Mouse (Mus musculus) forebrain, embryonic 15.5 days (tissue): ENCODE data around the gene Tnfrsf22. TPM values are rescaled to one million over a fixed set of nuclear protein-coding genes. Genes with fewer than 3 reads are reported as not detected.
"Not testable (repeated sequence)": the region's sequence is repeated elsewhere in the genome, so short reads cannot be mapped to it uniquely, and the experiment has no call there.

Source experiments
- ATAC-seq: fragments of 200-750 bp; cut with Nextera tagmentation; replicated peaks from 2 replicates; pipeline ENCODE4 v1.8.0; 2017; ENCODE audit warnings: mild to moderate bottlenecking, moderate TSS enrichment, moderate library complexity
- H3K27ac ChIP-seq: fragments of 300-500 bp; sonication (generic); replicated peaks from 2 replicates; pipeline ENCODE4 v1.5.1; 2015; ENCODE audit warnings: mild to moderate bottlenecking, inconsistent platforms
- H3K27me3 ChIP-seq: fragments of 300-500 bp; sonication (generic); 2 replicates; pipeline ENCODE4 v1.6.1; 2015; ENCODE audit warnings: inconsistent platforms
- H3K36me3 ChIP-seq: fragments of 300-500 bp; sonication (generic); 2 replicates; pipeline ENCODE4 v1.6.1; 2015; ENCODE audit warnings: mild to moderate bottlenecking, inconsistent platforms
- H3K4me1 ChIP-seq: fragments of 300-500 bp; sonication (generic); 2 replicates; pipeline ENCODE4 v1.6.1; 2015; ENCODE audit warnings: inconsistent platforms
- H3K4me2 ChIP-seq: fragments of 300-500 bp; sonication (generic); replicated peaks from 2 replicates; pipeline ENCODE4 v1.6.1; 2015; ENCODE audit warnings: mild to moderate bottlenecking, inconsistent platforms
- H3K4me3 ChIP-seq: fragments of 300-500 bp; sonication (generic); 2 replicates; pipeline ENCODE4 v1.5.1; 2015; ENCODE audit warnings: mild to moderate bottlenecking, inconsistent platforms
- H3K9ac ChIP-seq: fragments of 300-500 bp; sonication (generic); replicated peaks from 2 replicates; pipeline ENCODE4 v1.6.1; 2015; ENCODE audit warnings: mild to moderate bottlenecking, inconsistent platforms
- H3K9me3 ChIP-seq: fragments of 300-500 bp; sonication (generic); 2 replicates; pipeline ENCODE4 v1.6.1; 2016; ENCODE audit warnings: inconsistent platforms
- WGBS: fragments of 180-500 bp; shearing (Covaris S2); methylation state at CpG from one replicate; pipeline ENCODE4 v1.1.7; 2015; ENCODE audit warnings: mixed read lengths; 5-methylcytosine and 5-hydroxymethylcytosine counted together
- polyA plus RNA-seq: library from polyadenylated mRNA; unstranded; fragments of >200 nt; fragmentation: Nextera tagmentation; extraction: Ambion mirVana; gene quantifications from 2 replicates; pipeline ENCODE4 v1.2.1, GENCODE M21; 2015

Tnfrsf22 gene
- polyA plus RNA-seq, result 4.0 and 5.3 TPM in 2 replicates

DNA sequence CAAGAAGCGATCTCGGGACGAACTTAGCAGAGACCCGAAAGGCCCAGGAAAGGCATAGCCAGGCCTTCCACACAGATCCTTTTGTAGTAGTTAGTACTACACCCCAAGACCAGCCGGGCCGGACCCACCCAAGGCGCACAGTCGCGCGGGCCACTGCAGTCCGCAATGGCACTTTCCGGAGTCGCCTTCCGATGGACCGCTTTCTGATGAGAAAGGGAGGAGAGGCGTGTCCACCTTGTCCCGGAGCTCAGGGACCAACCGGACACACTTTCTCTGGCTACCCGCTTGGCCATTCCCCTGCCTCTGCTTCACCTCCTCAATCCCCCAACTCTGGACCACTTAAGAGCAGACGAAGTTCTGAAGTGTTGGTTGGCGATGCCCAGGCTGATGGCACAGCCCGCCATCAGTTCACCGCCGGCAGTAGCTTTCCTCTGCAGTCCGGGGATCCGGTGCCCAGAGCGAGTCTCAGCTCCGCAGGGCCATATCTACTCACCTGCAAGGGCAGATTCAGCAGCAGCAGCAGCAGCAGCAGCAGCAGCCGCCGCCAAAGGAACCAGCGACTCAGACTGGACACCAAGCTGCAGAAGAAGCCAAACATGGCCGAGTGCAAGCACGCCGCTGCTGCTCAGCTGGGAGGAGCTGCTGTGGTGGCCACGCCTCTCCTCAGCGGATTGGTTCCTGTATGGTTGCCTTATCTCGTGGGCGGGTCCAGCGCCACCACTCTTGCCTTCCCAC is at the start of gene Tnfrsf22:
Gene Tnfrsf22, minus strand, starts transcription at position 628 of the 735 bp plus-strand sequence.
- Histone ChIP-seq H3K27me3 (no peaks in the 10 kb centered on the region), H3K36me3 (no peaks in the 10 kb centered on the region), H3K4me3 (peak within 1 kb of the TSS; percentile 80), H3K4me2 (peak within 1 kb of the TSS; percentile 82), H3K27ac (no peak within 1 kb of the TSS), H3K9me3 (no peaks in the 10 kb centered on the region), H3K9ac (peak within 1 kb of the TSS; percentile 63), H3K4me1 (no peaks in the 10 kb centered on the region)
- 2% methylated on average over 39 of the region's 39 CpGs for WGBS
- peak; percentile 100 for ATAC-seq

DNA sequence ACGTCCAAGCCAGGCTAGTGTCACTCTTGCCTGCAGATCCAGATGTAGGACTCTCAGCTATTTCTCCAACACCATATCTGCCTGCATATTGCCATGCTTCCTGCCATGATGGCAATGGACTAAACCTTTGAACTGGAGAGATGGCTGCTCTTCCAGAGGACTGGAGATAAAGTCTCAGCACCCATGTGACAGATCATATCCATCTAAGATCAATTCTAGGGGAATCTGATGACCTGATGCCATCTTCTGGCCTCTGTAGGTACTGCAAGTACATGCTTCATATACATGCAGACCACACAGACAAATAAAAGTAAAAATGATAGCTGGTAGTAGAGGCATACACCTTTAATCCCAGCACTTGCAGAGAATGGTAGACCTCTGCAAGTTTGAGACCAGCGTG is 46.7 kb upstream of the Tnfrsf22 start:
- no peak overlapping the region for H3K4me2 ChIP-seq
- no peaks in the 10 kb centered on the region for H3K9me3 ChIP-seq
- no peak overlapping the region for H3K9ac ChIP-seq
- no peaks in the 10 kb centered on the region for H3K4me1 ChIP-seq
- peaks cover 51% of the 10 kb centered on the region for H3K36me3 ChIP-seq
- no peaks in the 10 kb centered on the region for H3K27me3 ChIP-seq
- no peak overlapping the region for H3K27ac ChIP-seq
- no peak overlapping the region for H3K4me3 ChIP-seq
- no peak for ATAC-seq
- whole genome bisulfite sequencing, result 73% methylated on average over 2 of the region's 2 CpGs

DNA sequence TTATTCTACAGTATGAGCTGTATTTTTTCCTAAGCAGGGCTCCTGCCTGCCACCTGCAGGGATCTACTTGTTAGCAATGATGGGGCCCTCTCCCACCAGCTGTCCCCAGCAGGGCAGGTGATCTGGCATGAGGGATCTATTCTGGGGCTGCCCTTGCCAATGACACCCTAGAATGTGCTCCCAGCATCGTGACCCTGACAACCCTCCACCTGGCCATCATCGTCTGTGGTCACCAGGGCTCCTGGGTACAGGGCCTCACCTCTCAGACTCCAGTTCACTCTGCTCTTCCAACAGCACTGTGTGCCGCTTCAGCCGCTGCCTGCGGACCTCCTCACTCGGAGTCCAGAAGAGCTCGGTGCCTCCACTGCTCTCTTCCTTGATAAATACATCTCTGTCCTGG is 45.1 kb upstream of the Tnfrsf22 start:
- Histone ChIP-seq H3K36me3 (peaks cover 61% of the 10 kb centered on the region), H3K9me3 (no peaks in the 10 kb centered on the region), H3K4me3 (no peak overlapping the region), H3K4me1 (no peaks in the 10 kb centered on the region), H3K4me2 (no peak overlapping the region), H3K27me3 (no peaks in the 10 kb centered on the region), H3K9ac (no peak overlapping the region), H3K27ac (no peak overlapping the region)
- ATAC-seq, result no peak
- 93% methylated on average over 7 of the region's 7 CpGs for WGBS

DNA sequence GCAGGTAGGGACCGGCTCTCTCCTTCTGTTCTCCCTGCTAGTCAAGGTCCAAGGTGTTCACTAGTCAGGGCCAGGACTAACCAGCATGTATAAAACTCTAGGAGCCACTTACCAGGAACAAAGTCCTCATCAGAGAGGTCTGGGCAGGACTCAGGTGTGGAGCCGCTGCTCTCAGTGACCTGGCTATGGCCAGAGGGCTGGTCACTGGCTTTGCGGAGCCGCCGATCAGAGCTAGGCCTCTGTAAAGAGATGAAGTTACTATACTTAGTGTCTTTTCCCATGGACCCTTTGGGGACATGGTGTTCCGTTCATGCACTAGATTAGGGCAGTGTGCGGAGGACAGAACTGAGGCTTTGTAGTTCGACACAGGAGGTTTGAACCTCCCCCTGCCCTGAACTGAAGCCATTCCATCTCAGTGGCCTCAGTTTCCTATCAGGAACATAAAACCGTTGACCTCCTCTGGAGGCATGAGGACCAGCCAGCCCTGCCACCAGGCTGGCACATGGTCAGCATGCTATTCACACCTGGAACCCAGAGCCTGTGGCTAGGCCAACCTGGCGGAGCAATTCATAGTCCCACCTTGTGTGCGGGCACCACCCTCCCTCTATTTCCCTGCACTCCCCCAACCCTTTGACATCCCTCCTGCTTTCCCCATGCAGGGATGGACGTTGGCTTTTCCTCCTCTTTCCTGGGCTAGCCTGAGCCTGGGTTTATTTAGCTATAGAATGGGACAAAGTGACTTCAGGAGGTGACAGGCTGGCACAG is 43.5 kb upstream of the Tnfrsf22 start:
- no peak overlapping the region for H3K4me2 ChIP-seq
- WGBS, result 88% methylated on average over 12 of the region's 12 CpGs
- no peak overlapping the region for H3K9ac ChIP-seq
- H3K36me3 ChIP-seq, result peaks cover 63% of the 10 kb centered on the region
- no peaks in the 10 kb centered on the region for H3K27me3 ChIP-seq
- H3K27ac ChIP-seq, result no peak overlapping the region
- no peaks in the 10 kb centered on the region for H3K9me3 ChIP-seq
- ATAC-seq, result no peak
- no peaks in the 10 kb centered on the region for H3K4me1 ChIP-seq
- no peak overlapping the region for H3K4me3 ChIP-seq

DNA sequence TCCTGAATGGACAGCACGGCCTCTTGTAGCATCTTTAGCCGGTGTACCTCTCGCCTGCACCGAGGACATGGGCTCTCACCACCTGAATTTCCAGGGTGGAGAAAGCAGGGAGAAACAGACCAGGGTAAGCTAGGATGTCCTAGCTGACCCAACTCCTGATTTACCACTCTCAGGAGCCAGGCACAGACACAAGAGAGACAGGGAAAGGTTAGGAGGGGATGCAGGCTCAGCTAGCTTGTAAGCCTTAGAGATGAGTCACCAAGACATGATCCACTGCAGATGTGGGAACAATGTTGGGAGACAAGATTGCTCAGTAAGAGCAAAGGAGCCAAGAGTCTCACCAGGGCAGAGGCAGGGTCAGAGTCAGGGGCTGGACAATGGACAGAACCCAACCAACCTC is 42.4 kb upstream of the Tnfrsf22 start:
- Histone ChIP-seq H3K9me3 (no peaks in the 10 kb centered on the region), H3K4me3 (no peak overlapping the region), H3K4me1 (no peaks in the 10 kb centered on the region), H3K4me2 (no peak overlapping the region), H3K27me3 (no peaks in the 10 kb centered on the region), H3K36me3 (peaks cover 59% of the 10 kb centered on the region), H3K9ac (no peak overlapping the region), H3K27ac (no peak overlapping the region)
- ATAC-seq, result no peak
- 94% methylated on average over 4 of the region's 4 CpGs for WGBS

DNA sequence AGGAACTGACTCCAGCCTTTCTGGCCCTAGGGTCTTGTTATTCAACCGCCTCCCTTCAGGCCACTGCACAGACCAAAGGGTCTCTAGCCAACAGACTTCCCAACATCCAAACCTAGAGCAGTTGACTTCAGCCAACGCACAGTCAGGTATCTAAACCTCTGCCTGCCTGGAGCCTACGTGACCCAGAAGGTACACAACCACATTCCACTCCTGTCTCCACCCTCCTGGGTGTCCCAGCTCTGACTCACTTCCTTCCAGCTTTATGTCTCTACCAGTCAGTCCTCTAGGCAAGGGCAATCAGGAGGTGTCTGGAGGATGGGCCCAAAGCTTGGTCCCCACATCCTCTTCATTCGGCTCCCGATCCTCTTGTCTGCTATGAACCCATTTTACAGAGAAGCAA is 41.7 kb upstream of the Tnfrsf22 start:
- WGBS, result 94% methylated on average over 5 of the region's 5 CpGs
- ATAC-seq, result no peak
- no peaks in the 10 kb centered on the region for H3K27me3 ChIP-seq
- H3K36me3 ChIP-seq, result peaks cover 57% of the 10 kb centered on the region
- H3K27ac ChIP-seq, result no peak overlapping the region
- H3K9ac ChIP-seq, result no peak overlapping the region
- H3K9me3 ChIP-seq, result no peaks in the 10 kb centered on the region
- H3K4me3 ChIP-seq, result no peak overlapping the region
- H3K4me1 ChIP-seq, result no peaks in the 10 kb centered on the region
- no peak overlapping the region for H3K4me2 ChIP-seq

DNA sequence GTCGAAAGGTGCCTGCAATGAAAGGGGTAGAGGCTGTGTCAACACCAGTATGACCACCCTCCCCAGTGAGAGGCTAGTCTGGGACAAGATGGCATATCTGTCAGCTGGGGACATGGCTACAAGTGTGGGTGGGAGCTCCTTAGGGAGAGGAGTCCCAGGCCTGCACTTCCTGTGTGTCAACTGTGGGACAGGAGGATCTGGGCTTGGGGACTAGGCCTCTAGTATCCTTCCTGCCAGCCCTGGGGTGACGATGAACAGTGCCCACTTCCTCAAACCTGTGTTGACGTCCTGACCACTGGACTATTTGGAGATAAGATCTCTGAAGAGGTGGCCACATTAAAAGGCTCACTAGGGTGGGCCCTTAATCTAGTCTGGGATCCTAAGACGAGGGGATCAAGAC is 40.5 kb upstream of the Tnfrsf22 start:
- Histone ChIP-seq H3K9me3 (no peaks in the 10 kb centered on the region), H3K4me1 (peaks cover 6% of the 10 kb centered on the region; the same call in 1 of the 2 replicates), H3K27ac (no peak overlapping the region), H3K9ac (no peak overlapping the region), H3K36me3 (peaks cover 54% of the 10 kb centered on the region), H3K27me3 (peaks cover 5% of the 10 kb centered on the region; the same call in 1 of the 2 replicates), H3K4me2 (no peak overlapping the region), H3K4me3 (no peak overlapping the region)
- no peak for ATAC-seq
- 75% methylated on average over 4 of the region's 4 CpGs for WGBS

DNA sequence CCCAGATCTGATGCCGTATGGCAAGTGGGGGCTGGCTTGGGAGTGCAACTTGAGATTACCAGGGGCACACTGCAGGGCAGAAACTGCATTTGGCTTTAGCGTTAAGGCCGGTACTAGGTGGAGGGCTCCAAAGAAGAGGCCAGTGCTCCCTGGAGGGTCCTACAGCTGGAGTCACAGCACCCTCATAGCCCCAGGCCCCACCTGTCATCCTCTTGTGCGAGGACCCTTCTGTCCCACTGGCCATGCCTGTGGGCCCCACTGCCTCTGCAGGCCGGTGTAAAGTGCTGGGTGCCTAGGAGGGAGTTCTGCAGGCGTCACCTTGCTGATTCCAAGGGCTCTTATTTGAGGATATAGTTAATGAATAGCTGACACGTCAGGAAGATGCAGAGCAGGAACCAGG is 40.0 kb upstream of the Tnfrsf22 start:
- H3K4me3 ChIP-seq, result no peak overlapping the region
- no peak overlapping the region for H3K9ac ChIP-seq
- H3K9me3 ChIP-seq, result no peaks in the 10 kb centered on the region
- no peak overlapping the region for H3K27ac ChIP-seq
- H3K27me3 ChIP-seq, result peaks cover 5% of the 10 kb centered on the region; the same call in 1 of the 2 replicates
- WGBS, result 84% methylated on average over 7 of the region's 7 CpGs
- ATAC-seq, result no peak
- H3K36me3 ChIP-seq, result peaks cover 49% of the 10 kb centered on the region
- peaks cover 6% of the 10 kb centered on the region; the same call in 1 of the 2 replicates for H3K4me1 ChIP-seq
- no peak overlapping the region for H3K4me2 ChIP-seq

DNA sequence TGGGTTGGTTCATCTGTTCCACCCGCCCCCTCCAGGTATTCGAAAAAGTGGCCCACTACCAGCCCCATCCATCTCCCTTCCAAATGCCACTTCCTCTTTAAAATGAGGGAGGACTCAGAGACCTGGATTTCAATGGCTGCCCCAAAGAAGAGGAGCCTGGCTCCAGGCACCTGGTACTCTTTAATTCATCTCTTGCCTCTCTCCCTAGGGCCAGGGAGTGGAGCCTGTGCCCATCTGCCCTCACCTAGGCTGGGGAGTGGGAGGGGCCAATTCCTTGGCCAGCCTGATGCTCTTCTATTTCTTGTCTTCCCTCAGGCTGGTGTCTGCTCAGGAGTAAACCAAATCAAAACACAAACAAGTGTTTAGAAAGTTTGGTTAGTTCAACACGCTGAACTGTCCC is 37.2 kb upstream of the Tnfrsf22 start:
- not testable (repeated sequence) for H3K4me2 ChIP-seq, H3K9me3 ChIP-seq, H3K4me3 ChIP-seq, ATAC-seq, H3K9ac ChIP-seq, H3K27me3 ChIP-seq, H3K4me1 ChIP-seq, H3K27ac ChIP-seq
- WGBS, result 85% methylated on average over 3 of the region's 3 CpGs
- peaks cover 25% of the 10 kb centered on the region for H3K36me3 ChIP-seq

DNA sequence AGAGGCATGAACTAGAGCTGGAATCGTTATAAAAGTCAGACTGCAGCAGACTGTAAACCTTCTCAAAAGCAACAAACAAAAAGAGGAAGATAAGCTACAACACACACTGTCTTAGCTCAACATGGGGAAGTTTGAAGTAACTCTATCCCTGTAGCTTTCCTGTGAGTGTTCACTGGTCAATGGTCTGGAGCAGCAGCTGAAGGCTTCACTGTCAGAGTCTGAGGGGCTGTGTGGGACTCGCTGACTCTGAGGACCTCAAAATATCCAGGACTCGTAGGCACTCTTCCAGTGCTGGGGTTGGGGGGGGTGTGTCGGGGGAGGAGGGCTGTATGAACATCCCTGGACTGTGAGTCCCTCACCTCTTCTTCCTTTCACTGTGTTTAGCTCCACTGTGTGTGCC is 36.7 kb upstream of the Tnfrsf22 start:
- not testable (repeated sequence) for H3K4me3 ChIP-seq, ATAC-seq, H3K4me1 ChIP-seq, H3K9ac ChIP-seq, H3K27ac ChIP-seq, H3K4me2 ChIP-seq, H3K27me3 ChIP-seq, H3K9me3 ChIP-seq
- WGBS, result 48% methylated on average over 4 of the region's 4 CpGs
- H3K36me3 ChIP-seq, result peaks cover 20% of the 10 kb centered on the region

DNA sequence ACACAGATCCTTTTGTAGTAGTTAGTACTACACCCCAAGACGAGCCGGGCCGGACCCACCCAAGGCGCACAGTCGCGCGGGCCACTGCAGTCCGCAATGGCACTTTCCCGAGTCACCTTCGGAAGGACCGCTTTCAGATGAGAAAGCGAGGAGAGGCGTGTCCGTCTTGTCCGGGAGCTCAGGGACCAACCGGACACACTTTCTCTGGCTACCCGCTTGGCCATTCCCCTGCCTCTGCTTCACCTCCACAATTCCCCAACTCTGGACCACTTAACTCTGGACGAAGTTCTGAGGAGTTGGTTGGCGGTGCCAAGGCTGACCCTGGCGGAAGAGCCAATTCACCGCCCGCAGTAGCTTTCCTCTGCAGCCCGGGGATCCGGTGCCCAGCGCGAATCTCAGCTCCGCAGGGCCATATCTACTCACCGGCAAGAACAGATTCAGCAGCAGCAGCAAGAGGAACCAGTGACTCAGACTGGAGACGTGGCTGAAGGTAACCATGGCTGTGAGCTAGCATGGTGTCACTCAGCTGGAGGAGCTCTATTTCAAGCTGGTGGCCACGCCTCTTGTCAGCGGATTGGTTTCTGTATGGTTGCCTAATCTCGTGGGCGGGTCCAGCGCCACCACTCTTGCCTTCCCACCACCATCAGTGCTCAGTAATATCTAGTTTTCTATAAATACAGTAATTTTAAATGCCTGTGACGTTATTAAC is 36.1 kb upstream of the Tnfrsf22 start, which contains the start of gene Tnfrsf23:
Gene Tnfrsf23, minus strand, starts transcription at position 514 of the 709 bp plus-strand sequence.
- peaks cover 16% of the 10 kb centered on the region for H3K36me3 ChIP-seq
- 2% methylated on average over 35 of the region's 35 CpGs for WGBS
- H3K4me1 ChIP-seq, result peaks cover 6% of the 10 kb centered on the region; the same call in 1 of the 2 replicates
- H3K4me3 ChIP-seq, result peak within 1 kb of the TSS; percentile 32
- H3K27me3 ChIP-seq, result peaks cover 5% of the 10 kb centered on the region; the same call in 1 of the 2 replicates
- H3K27ac ChIP-seq, result no peak within 1 kb of the TSS
- no peak within 1 kb of the TSS for H3K9ac ChIP-seq
- H3K4me2 ChIP-seq, result peak within 1 kb of the TSS; percentile 57
- ATAC-seq, result peak; percentile 87
- no peaks in the 10 kb centered on the region for H3K9me3 ChIP-seq

DNA sequence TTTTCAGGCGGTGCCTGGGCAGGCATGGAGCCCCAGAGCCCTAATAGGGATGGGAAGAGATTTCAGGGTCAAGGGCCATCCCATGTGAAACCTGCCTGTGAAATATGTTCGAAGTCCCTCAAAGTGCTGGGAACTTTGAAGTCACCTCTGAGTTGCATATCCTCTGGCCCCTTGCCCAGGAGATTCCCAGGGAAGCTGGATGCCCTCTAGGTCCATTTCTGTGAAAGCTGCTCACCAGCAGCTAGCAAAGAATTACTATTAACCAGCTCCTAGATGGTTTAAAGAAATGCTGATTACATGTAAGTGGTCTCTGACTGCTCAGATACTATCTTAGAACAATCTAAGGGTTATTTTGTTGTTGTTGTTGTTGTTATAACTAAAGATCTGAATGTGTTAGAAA is 35.1 kb upstream of the Tnfrsf22 start:
- not testable (repeated sequence) for H3K9me3 ChIP-seq, H3K4me3 ChIP-seq, H3K27ac ChIP-seq, H3K4me2 ChIP-seq, H3K27me3 ChIP-seq, H3K9ac ChIP-seq, ATAC-seq, H3K4me1 ChIP-seq
- 82% methylated on average over 2 of the region's 2 CpGs for WGBS
- peaks cover 10% of the 10 kb centered on the region for H3K36me3 ChIP-seq
